Mouse (Mus musculus): ENCODE measurements around the gene Thumpd1. TPM values are rescaled to one million over a fixed set of nuclear protein-coding genes. Genes with fewer than 3 reads are reported as not detected.
"Not testable (repeated sequence)": the region's sequence is repeated elsewhere in the genome, so short reads cannot be mapped to it uniquely, and the experiment has no call there.

Thumpd1 gene
- polyA plus RNA-seq, 1 experiment from 2014 or later = 72.0 TPM

- WGBS = 87% methylated on average over 2 of the region's 2 CpGs
- Histone ChIP-seq H3K4me1 (no peaks in the 10 kb centered on the region), H3K9ac (no peak overlapping the region), H3K4me2 (no peak overlapping the region), H3K27me3 (no peaks in the 10 kb centered on the region; the same call in 1 of the 2 replicates), H3K4me3 (no peak overlapping the region), H3K9me3 (no peaks in the 10 kb centered on the region), H3K27ac (no peak overlapping the region), H3K36me3 (no peaks in the 10 kb centered on the region)
- no peak for ATAC-seq (ENCODE audit: borderline replicate concordance, extremely low read depth, low FRiP score, low TSS enrichment)
Measured at GRCm38 (mm10) chr7:119738877-119739276, 18.3 kb upstream of the Thumpd1 start.

DNA sequence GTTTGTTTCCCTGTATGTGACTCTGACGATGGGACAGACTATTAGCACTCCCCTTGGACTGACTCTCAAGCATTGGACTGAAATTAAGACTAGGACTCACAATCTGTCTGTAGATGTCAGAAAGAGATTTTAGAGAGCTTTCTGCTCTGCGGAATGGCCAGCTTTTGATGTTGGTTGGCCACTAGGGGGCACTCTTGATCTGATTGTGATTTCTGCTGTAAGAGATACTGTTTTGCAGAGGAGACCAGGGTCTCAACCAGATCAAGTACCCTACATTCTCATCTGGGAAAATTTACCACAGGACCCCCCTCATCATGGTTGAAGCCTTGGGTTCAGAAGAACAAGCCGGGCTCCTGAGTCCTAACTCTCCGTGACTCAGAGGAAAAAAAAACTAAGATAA is 10.7 kb upstream of the Thumpd1 start:
- not testable (repeated sequence) for H3K36me3 ChIP-seq; H3K27ac ChIP-seq; H3K4me2 ChIP-seq; H3K9me3 ChIP-seq; H3K9ac ChIP-seq; ATAC-seq (ENCODE audit: borderline replicate concordance, extremely low read depth, low FRiP score, low TSS enrichment); H3K4me3 ChIP-seq; H3K27me3 ChIP-seq; H3K4me1 ChIP-seq
- 85% methylated on average over 4 of the region's 4 CpGs for WGBS

DNA sequence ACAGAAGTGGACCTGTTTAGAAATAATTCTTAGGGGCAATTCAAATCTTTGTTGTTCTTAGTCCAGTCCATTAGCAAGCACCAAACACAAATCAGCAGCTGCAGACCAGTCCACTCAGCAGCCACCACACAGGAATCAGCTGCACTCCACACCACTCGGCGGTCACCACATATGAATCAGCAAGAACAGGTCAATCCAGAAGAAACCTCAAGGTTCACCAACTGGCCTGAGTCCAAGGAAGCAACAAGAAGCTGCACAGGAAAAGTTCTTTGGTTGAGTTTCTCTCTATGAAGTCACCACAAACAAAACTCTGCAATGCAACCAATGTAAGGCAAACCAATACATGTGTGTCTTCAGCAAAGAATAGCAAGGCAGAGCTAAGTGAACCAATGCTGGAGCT is 7.0 kb upstream of the Thumpd1 start:
- 81% methylated on average over 2 of the region's 2 CpGs for WGBS

GRCm38 (mm10) chr7:119720947-119721310 is 331 bp upstream of the Thumpd1 start:
- ATAC-seq (ENCODE audit: borderline replicate concordance, extremely low read depth, low FRiP score, low TSS enrichment) = peak; percentile 21; the same call in 1 of the 2 replicates
- H3K9ac ChIP-seq = peak overlapping the region; percentile 33; the same call in 1 of the 2 replicates
- H3K27me3 ChIP-seq = no peaks in the 10 kb centered on the region
- 11% methylated on average over 8 of the region's 8 CpGs for WGBS
- no peak overlapping the region for H3K27ac ChIP-seq
- peak overlapping the region; percentile 98 for H3K4me3 ChIP-seq
- no peaks in the 10 kb centered on the region for H3K9me3 ChIP-seq
- H3K36me3 ChIP-seq = peaks cover 27% of the 10 kb centered on the region
- peak overlapping the region; percentile 77 for H3K4me2 ChIP-seq
- H3K4me1 ChIP-seq = peaks cover 5% of the 10 kb centered on the region

More for the DNA sequence above, 7.0 kb upstream of the Thumpd1 start:
- Histone ChIP-seq H3K9me3 (no peaks in the 10 kb centered on the region), H3K27ac (no peak overlapping the region), H3K36me3 (no peaks in the 10 kb centered on the region), H3K4me1 (no peaks in the 10 kb centered on the region), H3K9ac (no peak overlapping the region), H3K27me3 (no peaks in the 10 kb centered on the region), H3K4me2 (no peak overlapping the region), H3K4me3 (no peak overlapping the region)
- no peak for ATAC-seq (ENCODE audit: borderline replicate concordance, extremely low read depth, low FRiP score, low TSS enrichment)

GRCm38 (mm10) chr7:119714111-119714510 is 6.5 kb downstream of the Thumpd1 start:
- no peaks in the 10 kb centered on the region for H3K9me3 ChIP-seq
- no peaks in the 10 kb centered on the region for H3K4me1 ChIP-seq
- no peak overlapping the region for H3K4me3 ChIP-seq
- no peak for ATAC-seq (ENCODE audit: borderline replicate concordance, extremely low read depth, low FRiP score, low TSS enrichment)
- H3K4me2 ChIP-seq = no peak overlapping the region
- peaks cover 35% of the 10 kb centered on the region for H3K36me3 ChIP-seq
- no peak overlapping the region for H3K27ac ChIP-seq
- 88% methylated on average over 7 of the region's 7 CpGs for WGBS
- H3K27me3 ChIP-seq = no peaks in the 10 kb centered on the region
- no peak overlapping the region for H3K9ac ChIP-seq

DNA sequence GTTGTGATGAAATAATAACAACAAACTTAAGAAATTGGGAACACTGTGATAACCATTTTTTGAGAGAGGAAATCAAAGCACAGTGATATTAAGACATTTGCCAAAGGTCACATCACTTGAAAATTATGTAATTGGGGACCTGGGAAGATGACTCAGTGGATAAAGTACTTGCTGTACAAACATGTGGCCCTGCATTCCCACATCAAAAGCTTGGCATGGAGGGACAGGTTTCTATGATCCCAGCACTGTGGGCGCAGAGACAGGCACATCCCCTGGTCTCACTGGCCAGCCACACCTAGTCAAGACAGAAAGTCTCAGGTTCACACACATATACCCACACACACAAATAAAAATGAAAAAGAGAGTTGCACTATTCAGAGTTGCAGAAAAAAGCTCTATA is 25.7 kb downstream of the Thumpd1 start:
- Histone ChIP-seq H3K36me3 (no peaks in the 10 kb centered on the region), H3K9me3 (no peaks in the 10 kb centered on the region), H3K27me3 (no peaks in the 10 kb centered on the region), H3K4me3 (no peak overlapping the region), H3K4me1 (no peaks in the 10 kb centered on the region), H3K4me2 (no peak overlapping the region), H3K27ac (no peak overlapping the region), H3K9ac (no peak overlapping the region)
- ATAC-seq (ENCODE audit: borderline replicate concordance, extremely low read depth, low FRiP score, low TSS enrichment) = no peak
- WGBS = 59% methylated on average over 1 of the region's 1 CpGs

- H3K36me3 ChIP-seq = no peaks in the 10 kb centered on the region
- H3K27ac ChIP-seq = no peak overlapping the region
- H3K4me2 ChIP-seq = no peak overlapping the region
- 55% methylated on average over 4 of the region's 4 CpGs for WGBS
- H3K27me3 ChIP-seq = no peaks in the 10 kb centered on the region
- no peak overlapping the region for H3K9ac ChIP-seq
- no peak overlapping the region for H3K4me3 ChIP-seq
- H3K4me1 ChIP-seq = no peaks in the 10 kb centered on the region
- no peaks in the 10 kb centered on the region for H3K9me3 ChIP-seq
- ATAC-seq (ENCODE audit: borderline replicate concordance, extremely low read depth, low FRiP score, low TSS enrichment) = 0 out of 2 replicates have a peak, but pooled peaks have one; percentile 39
Measured at GRCm38 (mm10) chr7:119692302-119692701, 28.3 kb downstream of the Thumpd1 start.

- H3K27me3 ChIP-seq = no peaks in the 10 kb centered on the region
- no peak within 1 kb of the TSS for H3K27ac ChIP-seq
- no peaks in the 10 kb centered on the region for H3K36me3 ChIP-seq
- H3K4me3 ChIP-seq = no peak within 1 kb of the TSS
- H3K9me3 ChIP-seq = no peaks in the 10 kb centered on the region
- no peaks in the 10 kb centered on the region for H3K4me1 ChIP-seq
- WGBS = 71% methylated on average over 5 of the region's 5 CpGs
- no peak within 1 kb of the TSS for H3K9ac ChIP-seq
- no peak for ATAC-seq (ENCODE audit: borderline replicate concordance, extremely low read depth, low FRiP score, low TSS enrichment)
- H3K4me2 ChIP-seq = no peak within 1 kb of the TSS
Measured at GRCm38 (mm10) chr7:119689726-119690125, 30.9 kb downstream of the Thumpd1 start, which contains the start of gene Acsm4. Gene Acsm4, plus strand, starts transcription at chr7:119690026.

DNA sequence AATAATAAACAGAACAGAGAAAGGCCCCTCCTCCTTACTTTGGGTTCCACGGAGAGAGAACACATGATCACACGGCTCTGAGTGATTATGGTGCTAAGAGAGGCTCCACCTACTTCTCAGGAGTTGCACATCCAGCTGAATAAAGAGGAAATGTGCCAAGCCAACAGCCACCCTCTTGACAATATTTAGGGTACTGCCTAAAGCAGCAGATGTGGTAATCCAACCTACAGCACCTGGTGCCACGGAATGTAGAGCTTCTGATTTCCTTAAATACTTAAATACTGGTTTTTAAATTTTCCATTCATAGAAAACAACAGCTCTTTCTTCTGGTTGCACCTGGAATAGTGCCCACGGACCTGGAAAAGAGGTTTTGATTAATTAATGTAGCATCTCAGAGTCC is 37.9 kb downstream of the Thumpd1 start:
- no peak for ATAC-seq (ENCODE audit: borderline replicate concordance, extremely low read depth, low FRiP score, low TSS enrichment)
- Histone ChIP-seq H3K27me3 (no peaks in the 10 kb centered on the region), H3K36me3 (no peaks in the 10 kb centered on the region), H3K9me3 (no peaks in the 10 kb centered on the region), H3K9ac (no peak overlapping the region), H3K4me1 (no peaks in the 10 kb centered on the region), H3K4me3 (no peak overlapping the region), H3K4me2 (no peak overlapping the region), H3K27ac (no peak overlapping the region)
- WGBS = 47% methylated on average over 4 of the region's 4 CpGs

DNA sequence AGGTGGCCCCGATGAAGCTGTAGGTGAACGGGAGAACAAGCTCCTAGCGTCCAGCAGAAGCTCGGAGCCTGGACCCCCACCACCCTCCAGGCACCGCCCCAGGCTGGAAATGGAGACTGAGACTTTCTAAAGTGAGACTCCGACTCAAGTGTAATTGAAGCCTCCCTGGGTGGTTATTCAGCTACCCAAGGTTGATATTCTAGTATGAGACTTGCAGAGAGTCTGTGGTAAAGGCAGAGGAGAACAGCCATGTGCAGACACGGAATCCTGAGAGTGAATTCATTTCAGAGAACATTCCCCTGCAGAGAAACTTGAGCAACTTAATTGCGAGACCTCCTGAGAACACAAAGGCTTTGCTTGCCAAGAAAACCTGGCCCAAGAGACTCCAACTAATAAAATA is 40.5 kb downstream of the Thumpd1 start:
- WGBS = 54% methylated on average over 8 of the region's 8 CpGs
- no peak overlapping the region for H3K4me2 ChIP-seq

DNA sequence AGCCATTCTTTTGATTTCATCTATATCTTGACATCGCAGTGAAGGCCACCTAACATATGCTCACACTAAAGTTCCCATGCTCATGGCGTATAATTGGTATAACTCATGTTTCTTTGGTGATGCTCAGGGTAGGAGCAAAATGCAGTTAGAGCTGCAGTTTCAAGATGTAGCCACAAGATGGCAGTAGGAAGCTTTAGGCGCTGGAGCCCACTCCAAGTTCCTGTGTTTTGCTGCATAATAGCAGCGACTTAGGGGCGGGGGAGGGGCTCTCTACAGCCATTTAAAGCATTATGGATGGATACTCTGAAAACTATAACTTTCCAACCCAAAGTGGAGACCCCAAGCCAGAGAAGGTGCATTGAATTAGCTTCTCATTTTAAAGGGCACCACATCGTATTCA is 47.1 kb downstream of the Thumpd1 start:
- WGBS = 19% methylated on average over 6 of the region's 6 CpGs
- Histone ChIP-seq H3K9me3 (no peaks in the 10 kb centered on the region), H3K27ac (no peak overlapping the region), H3K9ac (no peak overlapping the region), H3K36me3 (no peaks in the 10 kb centered on the region), H3K4me3 (no peak overlapping the region), H3K4me1 (no peaks in the 10 kb centered on the region), H3K27me3 (no peaks in the 10 kb centered on the region), H3K4me2 (no peak overlapping the region)
- ATAC-seq (ENCODE audit: borderline replicate concordance, extremely low read depth, low FRiP score, low TSS enrichment) = 0 out of 2 replicates have a peak, but pooled peaks have one; percentile 49

More for the DNA sequence above, 40.5 kb downstream of the Thumpd1 start:
- ATAC-seq (ENCODE audit: borderline replicate concordance, extremely low read depth, low FRiP score, low TSS enrichment) = no peak
- H3K4me1 ChIP-seq = no peaks in the 10 kb centered on the region
- H3K36me3 ChIP-seq = no peaks in the 10 kb centered on the region
- no peaks in the 10 kb centered on the region for H3K9me3 ChIP-seq
- H3K4me3 ChIP-seq = no peak overlapping the region
- no peaks in the 10 kb centered on the region for H3K27me3 ChIP-seq
- H3K27ac ChIP-seq = no peak overlapping the region
- H3K9ac ChIP-seq = no peak overlapping the region

- no peak for ATAC-seq (ENCODE audit: borderline replicate concordance, extremely low read depth, low FRiP score, low TSS enrichment)
- no peak overlapping the region for H3K4me3 ChIP-seq
- no peak overlapping the region for H3K4me2 ChIP-seq
- H3K4me1 ChIP-seq = no peaks in the 10 kb centered on the region
- no peak overlapping the region for H3K27ac ChIP-seq
- H3K36me3 ChIP-seq = no peaks in the 10 kb centered on the region
- no peaks in the 10 kb centered on the region for H3K9me3 ChIP-seq
- no peak overlapping the region for H3K9ac ChIP-seq
- 51% methylated on average over 6 of the region's 6 CpGs for WGBS
- H3K27me3 ChIP-seq = no peaks in the 10 kb centered on the region
Measured at GRCm38 (mm10) chr7:119670925-119671324, 49.7 kb downstream of the Thumpd1 start.

- Histone ChIP-seq H3K36me3 (no peaks in the 10 kb centered on the region), H3K4me2 (no peak overlapping the region), H3K9ac (no peak overlapping the region), H3K27me3 (no peaks in the 10 kb centered on the region), H3K9me3 (no peaks in the 10 kb centered on the region), H3K4me3 (no peak overlapping the region), H3K27ac (no peak overlapping the region), H3K4me1 (no peaks in the 10 kb centered on the region)
- 64% methylated on average over 5 of the region's 5 CpGs for WGBS
- no peak for ATAC-seq (ENCODE audit: borderline replicate concordance, extremely low read depth, low FRiP score, low TSS enrichment)
Measured at GRCm38 (mm10) chr7:119670395-119670794, 50.2 kb downstream of the Thumpd1 start.

All from lung, embryonic 15.5 days (tissue).